Mouse (Mus musculus) effector memory CD4-positive, alpha-beta T cell, adult 7 months (primary cell): Measurements from ENCODE around the gene Adamtsl4. TPM values are rescaled to one million over a fixed set of nuclear protein-coding genes. Genes with fewer than 3 reads are reported as not detected.

Experiments used
- polyA plus RNA-seq: library from polyadenylated mRNA; unstranded; fragments of 100-300 nt; shearing (Covaris generic); gene quantifications from one replicate; pipeline ENCODE4 v1.2.1, GENCODE M21; 2017

Adamtsl4 gene
- polyA plus RNA-seq = 3.4 TPM

DNA sequence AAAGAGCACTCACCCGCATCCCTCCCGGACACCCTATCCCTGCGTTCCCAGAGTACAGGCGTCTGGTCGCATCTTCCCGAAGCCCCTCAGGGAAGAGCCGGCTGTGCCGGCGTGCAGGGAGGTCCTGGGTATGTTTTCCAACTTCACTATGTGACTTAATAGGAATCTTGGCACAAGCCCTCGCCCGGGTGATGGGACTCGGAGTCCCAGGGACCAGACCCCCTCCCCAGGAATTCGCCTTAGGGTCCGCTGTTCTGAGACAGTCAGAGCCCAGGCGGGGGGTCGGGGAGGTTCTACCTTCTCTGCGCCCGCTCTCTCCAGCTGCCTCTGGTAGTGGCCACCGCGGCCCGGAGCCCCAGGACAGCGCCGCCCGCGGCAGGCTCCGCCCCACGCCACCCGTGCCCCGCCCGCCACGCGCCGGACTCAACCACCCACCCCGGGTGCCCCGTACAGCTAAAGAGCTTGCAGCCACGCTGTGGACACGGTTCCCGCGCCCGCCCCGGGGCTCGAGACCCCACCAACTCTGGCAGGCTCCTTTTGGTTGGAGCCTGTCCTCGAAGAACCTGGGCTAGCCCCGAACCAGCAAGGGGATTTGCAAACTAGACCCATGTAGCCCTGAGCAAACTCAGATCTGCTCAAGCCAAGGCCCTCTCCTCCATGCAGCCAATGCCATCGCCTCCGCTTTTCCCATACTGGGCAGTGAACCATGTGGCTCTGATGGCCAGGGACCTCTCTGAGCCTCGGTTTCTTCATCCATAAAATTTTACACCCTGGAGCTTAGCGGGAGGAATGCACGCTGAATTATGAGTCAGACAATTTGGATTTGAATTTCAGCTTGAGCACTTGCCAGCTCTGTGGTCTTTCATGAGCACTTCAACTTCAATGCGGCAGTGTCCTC is at the start of gene Adamtsl4:
Gene Adamtsl4 (minus strand): TSS at position 394 of the 898 bp plus-strand sequence.

DNA sequence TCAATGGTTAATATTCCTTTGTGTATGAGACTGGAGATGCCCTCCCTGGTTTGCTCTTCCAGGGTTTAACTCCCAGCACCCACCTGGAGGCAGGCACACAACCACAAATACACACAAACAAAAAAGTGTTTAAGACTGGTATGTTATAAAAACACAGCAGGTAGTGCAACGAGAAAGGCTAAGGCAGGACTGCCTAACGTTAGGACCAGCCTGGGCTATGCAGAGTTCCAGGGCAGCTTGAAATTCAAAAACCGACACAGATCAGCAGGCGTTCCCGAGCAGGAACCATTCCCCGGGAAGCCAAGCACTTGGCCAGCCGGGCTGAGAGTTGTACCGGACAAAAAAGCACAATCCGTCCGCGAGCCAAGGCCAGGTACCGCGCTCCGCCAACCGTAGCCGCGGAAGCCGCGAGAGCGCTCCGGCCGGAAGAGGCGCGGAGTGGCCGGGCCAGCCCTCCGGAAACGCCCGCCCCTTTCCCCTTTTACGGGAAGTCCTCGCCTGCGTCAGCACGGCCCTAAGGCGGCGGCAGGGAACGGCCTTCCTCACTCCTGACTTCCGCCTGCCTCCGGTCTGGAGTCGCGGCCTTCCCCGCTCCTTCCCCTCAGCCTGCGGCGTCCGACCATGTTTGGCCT is 29.4 kb downstream of the Adamtsl4 start, which contains the start of gene Mcl1:
Gene Mcl1 (plus strand): TSS at position 553 of the 632 bp plus-strand sequence.

Other genes starting within 250 kb of the Adamtsl4 start
- not detected for gene Ctsk, start 188.7 kb downstream of the Adamtsl4 start, polyA plus RNA-seq
- 104 TPM for gene Ctss, start 161.1 kb downstream of the Adamtsl4 start, polyA plus RNA-seq
- 0.27 TPM for gene Hormad1, start 128.2 kb downstream of the Adamtsl4 start, polyA plus RNA-seq
- 14.2 TPM for gene Golph3l, start 99.0 kb downstream of the Adamtsl4 start, polyA plus RNA-seq
- 125 TPM for gene Ensa, start 62.9 kb downstream of the Adamtsl4 start, polyA plus RNA-seq
- gene Mcl1, start 29.1 kb downstream of the Adamtsl4 start, polyA plus RNA-seq = 491 TPM
- gene Ecm1, start 51.7 kb upstream of the Adamtsl4 start, polyA plus RNA-seq = 6.8 TPM
- 45.4 TPM for gene Tars2, start 72.3 kb upstream of the Adamtsl4 start, polyA plus RNA-seq
- 43.6 TPM for gene Rprd2, start 130.9 kb upstream of the Adamtsl4 start, polyA plus RNA-seq
- gene Prpf3, start 168.0 kb upstream of the Adamtsl4 start, polyA plus RNA-seq = 40.3 TPM
- gene Mrps21, start 183.6 kb upstream of the Adamtsl4 start, polyA plus RNA-seq = 120 TPM
- 11.1 TPM for gene Ciart, start 194.3 kb upstream of the Adamtsl4 start, polyA plus RNA-seq
- gene BC028528, start 204.1 kb upstream of the Adamtsl4 start, polyA plus RNA-seq = not detected
- 34.3 TPM for gene Aph1a, start 206.1 kb upstream of the Adamtsl4 start, polyA plus RNA-seq
- gene Car14, start 216.8 kb upstream of the Adamtsl4 start, polyA plus RNA-seq = not detected
- gene Anp32e, start 241.3 kb upstream of the Adamtsl4 start, polyA plus RNA-seq = 199 TPM